Mouse (Mus musculus): Measurements from ENCODE around the gene Aqp12. TPM values are rescaled to one million over a fixed set of nuclear protein-coding genes. Genes with fewer than 3 reads are reported as not detected.

Aqp12 gene
- polyA plus RNA-seq (2021; fragmentation: Nextera tagmentation), result not detected in 2 replicates
- long read RNA-seq, experiment 1, result 0 reads
- long read RNA-seq, experiment 2, result 0 reads

DNA sequence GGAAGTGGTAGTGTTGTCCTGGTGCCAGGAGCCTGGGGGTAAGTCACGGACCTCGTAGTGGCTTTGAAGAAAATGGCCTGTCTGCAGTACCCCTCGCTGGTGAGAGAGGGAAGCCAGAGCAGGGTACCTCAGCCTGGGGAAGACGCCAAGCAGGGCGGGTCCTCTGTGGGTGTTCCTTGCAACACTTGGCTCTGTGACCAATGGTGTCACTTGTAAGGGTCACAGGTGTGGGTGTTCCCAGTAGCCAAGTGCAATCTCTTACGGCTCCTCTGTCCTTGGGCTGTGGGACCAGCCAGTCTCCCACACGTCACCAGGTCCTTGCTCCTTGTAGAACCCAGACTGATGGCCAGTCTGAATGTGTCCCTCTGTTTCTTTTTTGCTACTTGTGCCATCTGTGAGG lies at the start of gene Aqp12:
TSS of gene Aqp12 (plus strand) at position 274 of the 400 bp plus-strand sequence.

Other genes with a start within 250 kb of the Aqp12 start
- gene Gpc1, start 174.7 kb upstream of the Aqp12 start, polyA plus RNA-seq (2021; fragmentation: Nextera tagmentation), result 16.3 and 17.8 TPM in 2 replicates
- gene Ankmy1, start 103.4 kb upstream of the Aqp12 start, polyA plus RNA-seq (2021; fragmentation: Nextera tagmentation), result 0.05 TPM in 1 of 2 replicates, not detected in the other
- 32.6 and 36.4 TPM in 2 replicates for gene Dusp28, start 99.4 kb upstream of the Aqp12 start, polyA plus RNA-seq (2021; fragmentation: Nextera tagmentation)
- 6.6 and 7.1 TPM in 2 replicates for gene Rnpepl1, start 95.6 kb upstream of the Aqp12 start, polyA plus RNA-seq (2021; fragmentation: Nextera tagmentation)
- 31.4 and 33.6 TPM in 2 replicates for gene Capn10, start 72.0 kb upstream of the Aqp12 start, polyA plus RNA-seq (2021; fragmentation: Nextera tagmentation)
- gene Gpr35, start 55.5 kb upstream of the Aqp12 start, polyA plus RNA-seq (2021; fragmentation: Nextera tagmentation), result 0.05 and 0.29 TPM in 2 replicates
- gene Kif1a, start 95.6 kb downstream of the Aqp12 start, polyA plus RNA-seq (2021; fragmentation: Nextera tagmentation), result 186 and 193 TPM in 2 replicates
- gene Agxt, start 128.9 kb downstream of the Aqp12 start, polyA plus RNA-seq (2021; fragmentation: Nextera tagmentation), result not detected in 2 replicates
- gene 2310007B03Rik, start 154.6 kb downstream of the Aqp12 start, polyA plus RNA-seq (2021; fragmentation: Nextera tagmentation), result 0.09 and 0.35 TPM in 2 replicates
- 0.04 TPM in 2 replicates for gene Crocc2, start 162.4 kb downstream of the Aqp12 start, polyA plus RNA-seq (2021; fragmentation: Nextera tagmentation)
- 2.0 and 2.5 TPM in 2 replicates for gene Sned1, start 229.5 kb downstream of the Aqp12 start, polyA plus RNA-seq (2021; fragmentation: Nextera tagmentation)